Mouse (Mus musculus) heart, postnatal 4 days (tissue): ENCODE data around the gene Pcsk2. TPM values are rescaled to one million over a fixed set of nuclear protein-coding genes. Genes with fewer than 3 reads are reported as not detected.

ENCODE experiments used
- DNase-seq: peaks from one replicate; pipeline ENCODE4 v3.0.0; 2021
- total RNA-seq, 2 experiments: library from RNA; stranded (reverse); gene quantifications; 2 replicates each; pipeline ENCODE4 v1.2.3; 2021

Gene Pcsk2
- total RNA-seq, 2 experiments from 2014 or later: 0.05 TPM; not detected in 1

DNA sequence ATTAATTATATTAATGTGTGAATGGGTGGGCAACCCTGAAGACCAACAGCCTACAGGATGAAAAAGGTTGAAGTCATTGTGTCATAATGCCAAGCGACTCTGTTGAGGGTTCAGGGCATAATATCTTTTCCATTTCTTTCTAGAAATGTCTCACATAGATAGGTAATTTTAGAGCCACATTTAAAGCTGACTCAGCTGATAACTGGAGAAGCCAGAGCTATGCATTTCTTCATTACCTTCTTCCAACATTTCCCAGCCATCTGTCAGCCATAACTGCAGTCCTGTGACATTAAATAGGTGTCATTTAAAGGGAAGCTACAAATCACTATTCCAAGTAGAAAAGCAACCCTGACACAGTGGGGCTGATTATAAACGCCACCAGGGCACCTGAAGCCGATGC, 189.5 kb downstream of the Pcsk2 start:
- no peak for DNase-seq

DNA sequence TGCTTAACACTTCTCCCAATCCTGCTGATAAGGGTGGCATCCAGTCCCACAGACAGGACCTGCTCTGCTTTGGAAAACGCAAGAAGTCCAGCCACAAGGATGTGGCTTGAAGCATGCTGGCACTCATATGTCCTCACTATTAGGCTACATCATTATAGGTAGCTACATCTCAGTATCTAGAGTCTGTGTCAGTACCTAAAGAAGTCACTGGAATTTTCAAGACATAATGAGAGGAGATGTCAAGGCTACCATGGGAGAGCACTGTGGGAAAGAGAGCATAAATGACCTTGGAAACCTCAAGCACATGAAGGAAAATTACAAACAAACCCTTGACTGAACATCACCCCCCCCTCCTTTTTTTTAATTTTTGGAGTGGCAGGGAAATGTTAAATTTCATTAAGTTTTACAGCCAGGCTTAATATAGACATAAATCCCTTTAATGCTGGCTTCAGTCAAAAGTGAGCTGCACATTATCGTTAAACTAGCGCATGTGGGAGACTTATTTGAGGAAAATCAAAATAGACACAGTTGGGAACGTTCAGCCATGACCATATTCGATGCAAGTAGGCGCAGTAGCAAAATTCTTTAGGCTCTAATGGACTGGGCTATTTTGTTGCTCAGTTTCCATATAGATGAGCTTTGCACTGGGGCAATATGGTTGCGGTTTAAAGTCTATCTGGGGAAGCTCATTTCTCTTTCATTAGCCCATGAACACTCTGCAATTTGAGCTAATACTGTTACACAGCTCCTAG, 193.7 kb downstream of the Pcsk2 start:
- no peak for DNase-seq

DNA sequence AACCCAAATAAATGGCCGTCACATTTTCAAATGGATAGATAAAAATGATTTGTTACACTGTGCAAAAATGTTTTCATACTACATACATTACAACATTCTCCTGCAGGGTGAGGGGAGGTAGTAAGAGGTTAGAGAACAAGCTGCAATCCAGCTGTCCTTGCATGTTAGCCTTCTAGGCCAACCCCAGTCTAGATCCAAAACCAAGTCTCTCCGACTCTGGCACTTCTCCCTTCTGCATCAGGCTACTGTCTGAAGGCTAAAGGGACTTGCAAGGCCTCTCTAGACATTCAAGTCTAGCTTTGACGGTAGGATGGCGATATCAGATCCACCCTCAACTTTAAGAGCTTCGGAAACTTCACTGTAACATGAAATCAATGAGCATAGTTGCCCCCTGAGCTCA, 196.5 kb downstream of the Pcsk2 start:
- DNase-seq: no peak

- no peak for DNase-seq
Observed at GRCm38 (mm10) chr2:143743081-143743480, 197.1 kb downstream of the Pcsk2 start.

DNA sequence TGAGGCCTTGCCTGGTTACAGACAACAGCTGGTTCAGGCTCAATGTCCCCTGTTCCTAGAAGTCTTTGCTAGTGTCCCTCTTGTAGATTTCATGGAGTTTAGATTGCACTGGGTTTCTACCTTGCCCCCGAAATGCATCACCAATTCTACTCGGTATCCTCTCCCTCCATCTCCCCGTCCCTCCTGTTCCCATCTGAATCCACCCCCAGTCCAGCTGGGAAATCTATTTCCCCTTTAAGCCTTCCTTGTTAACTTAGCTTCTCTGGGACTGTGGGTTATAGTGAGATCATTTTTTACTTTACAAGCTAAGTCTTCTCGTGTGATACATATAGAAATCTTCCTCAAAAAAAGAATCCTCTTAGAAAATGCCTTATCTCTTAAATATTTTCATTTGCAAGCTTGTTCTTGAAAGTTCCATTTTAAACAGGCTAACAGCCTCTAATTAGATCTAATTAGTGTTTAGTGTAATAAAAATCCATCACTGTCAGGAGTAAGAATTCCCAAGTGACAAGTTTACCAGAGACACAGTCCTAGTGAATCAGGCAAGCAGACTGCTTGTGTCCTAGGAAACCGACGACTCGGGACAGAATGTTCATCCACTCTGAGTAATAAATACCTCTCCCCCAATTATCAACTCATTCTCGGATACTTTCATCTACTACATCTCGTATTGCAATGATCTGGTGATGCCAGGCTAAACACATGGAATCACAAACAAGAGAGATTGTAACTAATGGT, 206.3 kb downstream of the Pcsk2 start:
- no peak for DNase-seq

GRCm38 (mm10) chr2:143776448-143776847, 230.5 kb downstream of the Pcsk2 start:
- peak; percentile 23 for DNase-seq

- no peak for DNase-seq
Observed at GRCm38 (mm10) chr2:143780310-143780709, 234.4 kb downstream of the Pcsk2 start.

DNA sequence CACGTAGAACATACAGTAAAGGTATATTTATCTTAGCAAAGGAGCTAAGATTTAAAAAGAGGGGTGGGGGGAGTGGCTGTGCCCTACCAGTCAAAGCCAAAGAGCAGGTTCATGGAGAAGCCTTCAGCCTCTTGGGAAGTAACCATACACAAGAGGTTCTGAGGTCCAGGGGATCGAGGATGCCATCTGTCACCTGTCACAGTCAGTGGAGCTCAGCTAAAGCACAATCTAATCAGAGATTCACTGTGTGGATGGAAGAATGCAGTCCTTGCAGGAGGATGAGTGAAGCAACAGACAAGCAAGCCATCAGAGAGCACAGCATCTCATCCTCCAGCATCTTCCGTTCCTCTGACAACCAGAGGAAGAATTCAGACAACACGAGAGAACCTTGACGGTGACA, 244.0 kb downstream of the Pcsk2 start:
- no peak for DNase-seq

DNA sequence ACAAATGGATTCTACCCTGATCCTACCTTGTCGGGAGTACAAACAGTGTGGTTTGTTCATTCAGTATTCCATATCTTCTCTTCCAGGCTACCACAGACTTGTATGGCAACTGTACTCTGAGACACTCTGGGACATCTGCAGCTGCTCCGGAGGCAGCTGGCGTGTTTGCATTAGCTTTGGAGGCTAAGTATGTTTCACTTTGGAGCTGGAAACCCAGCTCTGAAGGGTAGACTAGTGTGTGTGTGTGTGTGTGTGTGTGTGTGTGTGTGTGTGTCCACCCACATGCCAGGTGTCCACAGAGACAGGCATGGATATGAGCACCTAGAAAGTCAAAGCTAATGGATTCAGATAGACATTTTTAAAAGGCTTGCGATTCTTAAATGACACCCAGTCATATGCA, 249.9 kb downstream of the Pcsk2 start:
- DNase-seq: no peak

DNA sequence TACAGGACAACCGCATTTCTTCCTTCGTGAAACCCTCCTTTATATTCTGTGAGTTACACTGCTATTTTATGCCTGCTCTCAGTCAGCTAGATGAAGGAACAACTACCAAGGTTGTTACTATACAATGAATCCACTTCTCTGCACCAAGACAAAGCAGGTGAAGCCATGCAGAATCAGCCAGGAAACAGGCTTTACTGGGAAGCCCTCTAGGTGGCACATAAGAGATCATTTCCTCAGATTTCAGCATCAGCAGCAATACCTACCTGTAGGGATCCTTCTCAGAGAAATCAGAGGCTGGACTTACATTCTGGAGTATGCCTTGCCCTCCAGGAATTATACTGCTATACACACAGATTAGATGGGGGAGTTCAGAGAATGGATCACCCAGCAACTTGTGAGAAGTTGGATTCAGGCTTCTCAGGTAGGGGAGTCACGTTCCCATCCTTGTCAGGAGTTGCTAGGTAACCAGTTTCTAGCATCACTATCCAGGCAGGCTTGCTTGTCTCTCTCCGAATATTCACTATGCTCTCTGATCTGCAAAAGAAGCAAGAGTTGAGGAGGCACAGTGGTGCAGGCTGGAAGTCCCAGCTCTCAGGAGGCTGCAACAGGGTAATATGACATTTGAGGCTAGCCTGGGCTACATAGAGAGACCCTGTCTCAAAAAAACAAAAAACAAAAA, 250.5 kb downstream of the Pcsk2 start:
- no peak for DNase-seq

GRCm38 (mm10) chr2:143801097-143801496, 255.1 kb downstream of the Pcsk2 start:
- DNase-seq: no peak

DNA sequence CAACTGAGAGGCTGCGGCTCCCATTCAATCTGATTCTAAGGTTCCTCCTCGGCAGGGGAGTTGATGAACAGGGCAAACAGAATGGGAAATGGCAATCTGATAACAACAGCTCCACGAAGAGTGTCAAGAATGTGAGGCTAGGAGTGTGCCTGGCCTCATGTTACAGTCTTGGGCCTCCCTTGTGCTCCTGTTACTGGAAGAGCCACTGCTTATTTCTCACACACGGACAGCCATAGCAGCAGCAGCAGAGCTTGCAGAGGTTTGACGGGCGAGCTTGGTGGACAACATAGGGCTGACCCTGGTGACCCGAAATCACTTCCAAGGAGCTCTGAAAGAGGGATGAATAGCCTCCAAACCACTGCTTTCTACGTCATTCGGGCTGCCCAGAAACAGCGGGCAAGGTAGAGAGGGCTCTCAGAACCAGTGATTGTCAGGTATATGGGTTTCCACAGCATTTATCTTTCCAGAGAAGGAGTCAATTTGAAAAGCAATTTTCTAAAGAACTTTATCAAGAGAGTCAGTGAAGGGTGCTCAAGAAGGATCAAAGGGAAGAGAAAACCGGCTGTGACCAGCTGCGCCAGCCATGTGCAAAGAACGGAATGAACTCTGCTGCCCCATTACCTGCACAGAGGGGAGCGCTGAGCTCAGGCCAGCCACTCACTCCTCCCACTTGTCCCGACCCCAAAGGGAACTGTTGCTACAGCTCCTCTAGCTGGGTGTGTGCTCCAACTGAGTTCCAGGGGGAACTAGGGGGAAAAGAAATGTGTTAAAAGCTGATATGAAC, 260.4 kb downstream of the Pcsk2 start:
- DNase-seq: no peak

GRCm38 (mm10) chr2:143806924-143807664, 261.1 kb downstream of the Pcsk2 start:
- no peak for DNase-seq

- peak; percentile 7 for DNase-seq
Observed at GRCm38 (mm10) chr2:143808789-143809188, 262.8 kb downstream of the Pcsk2 start.

DNA sequence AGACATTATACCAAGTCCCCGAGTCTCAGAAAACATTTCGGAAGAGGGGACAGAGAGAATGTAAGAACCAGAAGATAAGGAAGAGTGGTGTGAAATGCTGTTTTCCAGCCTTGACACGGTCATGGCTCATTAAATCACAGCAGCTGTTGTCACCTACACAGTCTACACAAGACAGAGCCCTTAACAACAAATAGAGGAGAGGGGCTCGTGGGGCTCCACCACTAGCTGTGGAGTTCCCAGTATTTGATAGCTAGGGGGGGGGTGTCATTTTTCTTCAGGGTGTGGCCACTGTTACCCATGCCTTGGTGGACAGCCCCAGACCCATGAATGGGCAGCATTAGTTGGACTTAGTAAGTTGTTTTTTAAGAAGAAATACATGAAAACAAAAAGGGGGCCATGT, 266.3 kb downstream of the Pcsk2 start:
- DNase-seq: no peak

DNA sequence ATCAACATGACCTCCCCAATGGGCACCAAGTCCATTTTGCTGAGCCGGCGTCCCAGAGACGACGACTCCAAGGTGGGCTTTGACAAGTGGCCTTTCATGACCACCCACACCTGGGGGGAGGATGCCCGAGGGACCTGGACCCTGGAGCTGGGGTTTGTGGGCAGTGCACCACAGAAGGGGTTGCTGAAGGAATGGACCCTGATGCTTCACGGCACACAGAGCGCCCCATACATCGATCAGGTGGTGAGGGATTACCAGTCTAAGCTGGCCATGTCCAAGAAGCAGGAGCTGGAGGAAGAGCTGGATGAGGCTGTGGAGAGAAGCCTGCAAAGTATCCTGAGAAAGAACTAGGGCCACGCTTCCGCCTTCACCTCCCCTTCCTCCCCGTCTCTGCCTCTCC, 267.5 kb downstream of the Pcsk2 start:
- DNase-seq: no peak

DNA sequence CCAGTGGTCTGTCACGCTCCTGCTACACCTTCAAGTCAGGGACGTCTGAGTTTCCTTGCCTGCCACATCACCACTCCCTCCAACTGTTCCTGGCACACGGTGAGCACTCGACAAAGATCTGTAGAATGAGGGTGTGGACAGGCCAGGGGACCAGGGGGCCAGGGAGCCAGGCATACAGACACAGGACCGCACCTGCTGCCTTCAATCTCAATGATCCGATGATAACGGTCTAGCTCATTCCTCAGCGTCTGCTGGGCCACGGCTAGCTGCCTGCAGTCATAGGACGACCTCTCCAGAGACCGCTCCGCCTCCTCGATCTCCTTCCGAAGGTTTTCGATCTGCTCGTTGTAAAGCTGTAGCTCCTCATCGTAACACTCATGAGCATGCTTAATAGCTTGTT, 285.7 kb downstream of the Pcsk2 start:
- no peak for DNase-seq

DNA sequence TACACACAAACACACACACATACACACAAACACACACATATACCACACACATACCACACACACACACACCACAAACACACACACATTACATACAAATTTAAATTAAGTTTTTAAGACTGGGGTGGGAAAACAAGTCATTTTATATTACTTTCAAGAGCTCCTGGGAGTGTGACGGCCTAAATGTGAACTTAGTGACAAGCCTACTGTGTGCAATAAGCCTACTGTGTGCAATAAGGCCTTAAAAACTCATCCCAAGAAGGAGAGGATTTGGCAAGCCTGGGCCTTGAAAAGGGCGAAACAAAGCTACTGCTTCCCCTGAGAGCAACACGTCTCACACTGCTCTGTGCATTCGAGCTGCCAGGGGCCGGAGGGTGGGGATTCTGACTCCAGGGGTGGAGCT, 286.8 kb downstream of the Pcsk2 start:
- DNase-seq: no peak

DNA sequence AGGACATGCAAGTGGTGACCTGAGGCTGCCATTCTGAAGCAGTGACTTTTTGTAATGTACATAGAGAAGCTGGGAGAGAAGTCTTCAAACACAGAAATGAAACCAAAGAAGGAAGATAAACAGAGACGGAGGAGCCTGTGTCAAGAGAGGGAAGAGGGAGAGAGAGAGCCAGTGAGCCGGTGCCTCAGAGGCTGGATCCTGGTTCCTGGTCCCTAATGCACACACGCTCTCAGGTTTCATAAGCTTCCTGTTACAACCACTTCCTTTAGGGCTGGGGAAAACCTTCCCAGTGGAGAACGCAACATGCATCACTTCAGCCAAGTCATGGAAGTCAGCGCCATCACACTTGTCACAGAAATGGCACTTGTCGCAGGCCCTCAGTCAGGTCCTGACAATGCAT, 288.1 kb downstream of the Pcsk2 start:
- DNase-seq: no peak

DNA sequence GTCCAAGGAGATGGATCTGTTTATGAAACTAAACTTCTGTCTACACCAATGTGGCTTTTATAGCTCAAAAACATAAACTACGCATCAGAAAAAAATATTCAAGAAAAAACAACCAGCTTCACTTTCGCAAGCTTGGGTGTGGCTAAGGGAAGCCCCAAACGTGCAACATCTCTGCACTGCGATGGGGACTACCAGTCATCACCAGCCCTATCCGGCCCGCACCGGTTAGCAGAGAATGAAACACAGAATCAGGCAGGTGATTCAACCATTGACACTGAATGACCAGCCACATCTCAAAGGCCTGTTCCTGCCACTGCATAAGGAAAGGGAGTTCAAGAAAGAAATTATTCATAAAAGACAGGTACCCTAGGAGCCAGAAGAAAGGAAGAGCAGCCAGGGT, 289.9 kb downstream of the Pcsk2 start:
- DNase-seq: no peak

- peak; percentile 80 for DNase-seq
Observed at GRCm38 (mm10) chr2:143837291-143837701, 291.3 kb downstream of the Pcsk2 start.

- peak; percentile 60 for DNase-seq
Observed at GRCm38 (mm10) chr2:143838698-143839097, 292.7 kb downstream of the Pcsk2 start.
